Mouse (Mus musculus) olfactory bulb, adult 2 months (tissue): ENCODE measurements around the gene Pstpip1. TPM values are rescaled to one million over a fixed set of nuclear protein-coding genes. Genes with fewer than 3 reads are reported as not detected.
A peak's percentile ranks its signal among the peaks of the same experiment; 100 is the strongest.

Source experiments
- H3K27ac ChIP-seq: fragments of 200-500 bp; 2 replicates; pipeline ENCODE4 v1.5.1; 2012; ENCODE audit warnings: low read depth, low read length; ENCODE audit not compliant: insufficient read depth
- H3K4me1 ChIP-seq: fragments of 200-500 bp; 2 replicates; pipeline ENCODE4 v1.6.1; 2012; ENCODE audit warnings: low read length; ENCODE audit not compliant: control insufficient read depth, insufficient read depth
- H3K4me3 ChIP-seq: fragments of 200-500 bp; 2 replicates; pipeline ENCODE4 v1.5.1; 2012; ENCODE audit warnings: mild to moderate bottlenecking, low read depth, low read length, moderate library complexity; ENCODE audit not compliant: insufficient read depth
- CTCF ChIP-seq: fragments of 200-500 bp; IDR thresholded peaks from 2 replicates; pipeline ENCODE4 v1.5.1; 2012; ENCODE audit warnings: low read depth, mild to moderate bottlenecking, low read length, moderate library complexity; ENCODE audit not compliant: insufficient read depth
- POLR2A ChIP-seq: fragments of 200-500 bp; IDR thresholded peaks from 2 replicates; pipeline ENCODE4 v1.6.1; 2012; ENCODE audit warnings: mild to moderate bottlenecking, low read depth, low read length, moderate library complexity; ENCODE audit not compliant: insufficient read depth
- WGBS: fragments of 180-500 bp; shearing (Covaris S2); methylation state at CpG from one replicate; pipeline ENCODE4 v1.1.7; 2018; 5-methylcytosine and 5-hydroxymethylcytosine counted together
- polyA plus RNA-seq: library from polyadenylated mRNA; stranded (reverse); fragments of >200 nt; gene quantifications from 2 replicates; pipeline ENCODE4 v1.2.4, GENCODE M21; 2012; ENCODE audit warnings: low replicate concordance; ENCODE audit not compliant: missing spikeins, insufficient read depth, insufficient read length

Gene Pstpip1
- polyA plus RNA-seq, 1 experiment, result not detected

GRCm38 (mm10) chr9:56159456-56159855 lies 69.7 kb downstream of the Pstpip1 start:
- no peaks in the 10 kb centered on the region for H3K4me1 ChIP-seq

GRCm38 (mm10) chr9:56160341-56161141 lies 70.8 kb downstream of the Pstpip1 start:
- H3K27ac ChIP-seq, result peak overlapping the region; percentile 95
- peak overlapping the region; percentile 99 for H3K4me3 ChIP-seq
- H3K4me1 ChIP-seq, result no peaks in the 10 kb centered on the region
- WGBS, result under 1% methylated on average over 82 of the region's 82 CpGs
- no peak for TF ChIP-seq CTCF
- TF ChIP-seq POLR2A, result peak; percentile 81

More at GRCm38 (mm10) chr9:56159456-56159855, 69.7 kb downstream of the Pstpip1 start:
- TF ChIP-seq CTCF, result no peak
- TF ChIP-seq POLR2A, result no peak
- no peak overlapping the region for H3K4me3 ChIP-seq
- WGBS, result 2% methylated on average over 2 of the region's 2 CpGs
- H3K27ac ChIP-seq, result no peak overlapping the region

- H3K4me3 ChIP-seq, result no peak within 1 kb of the TSS
- no peaks in the 10 kb centered on the region for H3K4me1 ChIP-seq
- 94% methylated on average over 6 of the region's 6 CpGs for WGBS
- TF ChIP-seq POLR2A, result no peak
- TF ChIP-seq CTCF, result no peak
- H3K27ac ChIP-seq, result no peak within 1 kb of the TSS
Measured at GRCm38 (mm10) chr9:56165377-56165776, 75.6 kb downstream of the Pstpip1 start, which contains the start of gene Tspan3. Gene Tspan3, minus strand, starts transcription at chr9:56165477.

- TF ChIP-seq CTCF, result no peak
- no peak for TF ChIP-seq POLR2A
- no peak overlapping the region for H3K4me3 ChIP-seq
- H3K4me1 ChIP-seq, result no peaks in the 10 kb centered on the region
- WGBS, result 65% methylated on average over 5 of the region's 5 CpGs
- no peak overlapping the region for H3K27ac ChIP-seq
Measured at GRCm38 (mm10) chr9:56166161-56166560, 76.4 kb downstream of the Pstpip1 start.

GRCm38 (mm10) chr9:56167690-56168089 lies 77.9 kb downstream of the Pstpip1 start:
- WGBS, result 54% methylated on average over 6 of the region's 6 CpGs

GRCm38 (mm10) chr9:56175316-56175715 lies 85.6 kb downstream of the Pstpip1 start:
- 96% methylated on average over 3 of the region's 3 CpGs for WGBS
- Histone ChIP-seq H3K27ac (no peak overlapping the region), H3K4me3 (no peak overlapping the region), H3K4me1 (no peaks in the 10 kb centered on the region)
- TF ChIP-seq CTCF (no peak), POLR2A (no peak)

More at GRCm38 (mm10) chr9:56167690-56168089, 77.9 kb downstream of the Pstpip1 start:
- TF ChIP-seq CTCF (no peak), POLR2A (no peak)
- H3K4me1 ChIP-seq, result no peaks in the 10 kb centered on the region
- no peak overlapping the region for H3K4me3 ChIP-seq
- H3K27ac ChIP-seq, result no peak overlapping the region

- TF ChIP-seq CTCF (no peak), POLR2A (no peak)
- Histone ChIP-seq H3K27ac (no peak overlapping the region), H3K4me1 (no peaks in the 10 kb centered on the region), H3K4me3 (no peak overlapping the region)
- WGBS, result 71% methylated on average over 4 of the region's 4 CpGs
Measured at GRCm38 (mm10) chr9:56177354-56177753, 87.6 kb downstream of the Pstpip1 start.

Other genes with a start within 250 kb of the Pstpip1 start
- gene Scaper, start 151.8 kb upstream of the Pstpip1 start, polyA plus RNA-seq, result not detected in 2 replicates
- not detected in 2 replicates for gene 4930563M21Rik, start 79.4 kb upstream of the Pstpip1 start, polyA plus RNA-seq
- gene Rcn2, start 48.1 kb upstream of the Pstpip1 start, polyA plus RNA-seq, result not detected in 2 replicates
- not detected in 2 replicates for gene Tspan3, start 75.5 kb downstream of the Pstpip1 start, polyA plus RNA-seq